Mouse (Mus musculus): ENCODE data around the gene Prcp.
"Not testable (repeated sequence)": the region's sequence is repeated elsewhere in the genome, so short reads cannot be mapped to it uniquely, and the experiment has no call there.

The Prcp gene

DNA sequence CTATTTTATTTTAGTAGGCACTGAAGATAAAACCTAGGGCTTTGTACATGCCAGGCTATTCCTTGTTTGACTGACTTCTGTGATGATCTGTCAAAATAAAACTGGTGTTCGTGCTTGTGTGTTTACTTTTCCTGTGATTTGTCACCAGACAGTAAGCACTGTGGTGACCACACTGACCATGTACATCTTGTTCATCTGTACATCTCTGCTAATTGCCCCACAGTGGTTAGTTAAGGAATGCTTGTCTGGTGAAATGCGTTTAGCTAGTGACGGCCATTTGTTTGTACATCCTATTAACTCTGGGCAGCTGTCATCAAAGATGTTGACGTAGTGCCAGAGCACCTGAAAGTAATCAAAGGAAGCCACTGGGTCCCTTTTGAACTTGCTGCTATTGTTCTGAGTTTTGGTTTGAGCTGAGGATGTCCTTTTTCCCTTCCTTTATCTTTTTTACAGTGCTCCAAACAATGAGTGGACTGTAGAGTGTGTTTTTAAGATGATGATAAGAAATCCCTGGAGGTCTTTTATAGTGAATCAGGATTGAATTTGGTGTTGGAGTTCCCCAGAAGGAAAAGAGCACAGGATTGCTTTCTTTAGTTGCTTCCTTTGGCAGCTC is 16.5 kb downstream of the Prcp start:
- no peak for DNase-seq (ENCODE audit: low spot score)

GRCm38 (mm10) chr7:92893478-92893877 is 19.2 kb downstream of the Prcp start:
- DNase-seq (ENCODE audit: low spot score): no peak

GRCm38 (mm10) chr7:92896036-92896435 is 21.8 kb downstream of the Prcp start:
- DNase-seq (ENCODE audit: low spot score): no peak

DNA sequence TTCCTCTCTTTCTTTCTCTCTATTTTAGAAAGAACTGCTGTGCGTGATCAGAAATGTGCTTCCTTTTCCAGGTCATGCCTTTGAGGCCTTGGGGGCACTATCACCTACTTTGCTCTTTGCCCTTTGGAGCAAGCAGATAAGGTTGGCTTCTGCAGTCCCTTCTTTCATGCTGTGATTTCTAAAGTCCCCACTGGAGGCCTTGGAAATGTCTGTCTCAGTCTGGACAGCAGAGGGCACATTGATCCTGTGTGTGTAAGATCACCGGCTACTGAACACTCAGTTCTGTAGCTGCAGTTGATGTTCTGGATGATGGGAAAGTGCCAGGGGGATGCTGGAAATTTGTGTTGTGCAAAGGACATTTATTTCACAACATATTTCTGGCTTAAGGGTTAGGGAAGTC is 22.8 kb downstream of the Prcp start:
- no peak for DNase-seq (ENCODE audit: low spot score)

DNA sequence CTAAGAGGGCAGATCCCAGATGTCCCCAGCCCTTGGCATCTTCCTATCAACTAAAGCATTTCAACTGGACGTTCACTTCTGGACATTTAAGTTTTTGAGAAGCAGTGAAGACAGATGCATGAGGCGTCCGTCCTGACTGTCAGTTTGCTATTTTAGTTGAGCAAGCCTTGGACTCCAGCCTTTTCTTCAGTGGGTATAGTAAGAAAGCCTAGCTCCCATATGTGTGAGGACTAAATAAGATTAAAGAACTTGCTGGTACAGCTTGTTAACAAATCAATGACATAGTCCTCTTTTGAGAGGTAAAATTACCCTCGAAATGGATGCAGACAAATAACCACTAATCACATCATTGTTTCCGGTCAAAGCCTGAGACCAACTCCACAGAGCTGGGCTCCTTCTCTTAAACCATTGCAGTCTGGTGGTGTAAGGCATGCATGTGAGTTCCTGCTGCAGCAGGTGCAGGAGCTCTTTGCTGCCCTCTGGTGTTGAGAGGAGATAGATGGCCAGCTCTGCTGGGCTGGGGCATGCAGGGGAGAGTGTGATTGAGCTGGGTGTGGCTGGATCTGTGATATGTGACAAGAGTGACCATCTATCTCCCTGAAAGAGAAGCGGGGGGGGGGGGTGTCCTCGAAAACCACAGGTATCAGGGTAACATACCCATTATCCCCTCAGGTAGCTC is 29.2 kb downstream of the Prcp start:
- DNase-seq (ENCODE audit: low spot score): peak; percentile 73

GRCm38 (mm10) chr7:92904285-92904684 is 30.0 kb downstream of the Prcp start:
- not testable (repeated sequence) for DNase-seq (ENCODE audit: low spot score)

DNA sequence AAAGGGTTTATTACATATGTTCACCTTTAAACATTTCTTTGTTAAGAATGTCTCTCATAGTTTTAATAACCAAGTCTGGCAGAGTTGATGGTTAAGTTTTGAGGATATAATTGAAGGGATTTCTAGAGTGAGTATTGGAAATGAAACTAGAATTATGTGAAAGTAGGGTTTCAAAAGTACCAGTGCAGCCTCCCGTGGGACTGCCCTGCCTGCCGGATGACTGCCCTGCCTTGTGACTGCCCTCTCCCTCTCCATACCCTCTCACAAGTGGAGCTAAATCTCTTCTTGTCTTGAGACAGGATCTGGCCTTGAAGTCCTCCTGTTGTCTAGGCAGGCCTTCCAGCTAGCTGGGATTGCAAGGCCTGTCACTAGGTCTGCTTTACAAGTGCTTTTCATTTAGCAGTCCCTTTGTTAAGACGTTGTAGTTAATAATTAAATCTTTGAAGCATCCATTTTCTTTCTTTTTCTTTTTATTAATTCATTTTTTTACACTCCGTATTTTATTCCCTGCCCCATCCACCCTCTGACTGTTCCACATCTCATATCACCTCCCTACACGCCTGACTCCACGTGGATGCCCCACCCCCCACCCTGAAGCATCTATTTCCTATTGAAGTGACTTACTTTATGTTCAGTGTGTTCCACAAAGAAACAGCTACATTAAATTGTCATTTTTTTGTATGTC is 46.0 kb downstream of the Prcp start:
- DNase-seq (ENCODE audit: low spot score): no peak

GRCm38 (mm10) chr7:92920857-92921172 is 46.5 kb downstream of the Prcp start:
- DNase-seq (ENCODE audit: low spot score): no peak

- DNase-seq (ENCODE audit: low spot score): no peak
These were observed 58.5 kb downstream of the Prcp start for GRCm38 (mm10) chr7:92932792-92933191.

DNA sequence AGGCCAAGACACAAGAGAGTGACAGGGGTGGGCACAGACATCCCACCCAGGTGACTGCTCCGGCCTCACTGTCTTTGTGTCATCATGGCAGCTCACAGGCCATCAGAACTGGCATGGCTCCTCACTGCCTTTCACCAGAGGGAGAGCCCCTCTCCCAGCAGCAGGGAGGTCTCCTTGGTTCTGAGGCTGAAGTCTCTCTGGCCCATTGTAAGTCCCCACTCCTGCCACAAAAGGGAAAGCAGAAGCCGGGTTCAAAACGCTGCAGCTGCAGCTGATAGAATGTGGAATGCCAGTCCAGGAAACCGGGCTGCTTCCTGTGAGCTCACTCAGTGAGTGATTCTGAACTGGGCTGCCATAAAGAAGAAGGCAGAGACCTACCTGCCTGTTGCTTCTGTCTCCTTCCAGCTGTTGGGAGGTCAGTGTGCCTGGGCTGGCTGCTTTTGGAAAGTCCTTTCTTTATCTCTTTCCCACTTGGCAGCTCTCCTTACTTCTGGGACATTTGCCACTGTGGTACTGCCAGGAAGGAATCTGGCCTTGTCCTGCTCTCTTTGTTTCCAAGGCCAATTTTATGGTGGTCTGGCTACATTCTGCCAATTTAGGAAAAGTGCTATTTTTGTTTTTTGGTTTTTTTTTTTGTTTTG is 59.2 kb downstream of the Prcp start:
- DNase-seq (ENCODE audit: low spot score): not testable (repeated sequence)

DNA sequence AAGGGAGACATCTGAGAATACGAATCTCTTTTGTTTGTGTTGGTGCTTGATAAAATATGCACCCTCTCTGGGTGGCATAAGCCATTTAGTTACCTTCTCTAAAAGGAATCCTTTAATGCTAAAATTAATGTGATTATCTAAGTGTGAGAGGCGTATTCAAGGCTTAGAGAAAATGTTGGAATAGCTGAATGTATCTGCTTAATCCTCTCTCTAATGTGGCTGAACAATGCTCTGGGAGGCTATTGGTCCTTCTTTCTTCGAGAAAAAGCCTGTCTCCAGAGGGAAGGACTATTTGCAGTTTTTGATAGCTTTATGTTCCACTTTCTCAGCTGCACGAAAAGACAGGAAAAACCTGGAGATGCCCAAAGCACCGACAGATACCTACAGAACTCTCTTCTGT is 62.5 kb downstream of the Prcp start:
- no peak for DNase-seq (ENCODE audit: low spot score)

DNA sequence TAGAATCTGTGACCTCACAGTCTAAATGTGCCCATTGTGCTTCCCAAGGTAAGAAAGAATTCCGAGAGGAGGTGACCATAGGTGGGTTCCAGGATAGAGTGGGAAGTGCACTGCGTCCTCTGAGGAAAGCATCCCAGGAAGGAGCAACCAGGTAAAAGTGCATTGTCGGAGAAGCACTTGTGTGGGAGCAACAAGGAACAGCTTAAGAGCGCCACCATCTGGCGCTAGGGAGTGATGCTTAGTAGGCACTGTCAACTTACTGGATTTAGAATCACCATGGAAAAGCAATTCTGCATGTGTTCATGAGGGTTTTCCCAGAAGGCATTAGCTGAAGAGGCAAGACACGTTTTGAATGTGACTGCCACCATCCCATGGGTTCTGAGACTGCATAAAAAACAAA is 63.7 kb downstream of the Prcp start:
- peak; percentile 22 for DNase-seq (ENCODE audit: low spot score)

- no peak for DNase-seq (ENCODE audit: low spot score)
These were observed 65.5 kb downstream of the Prcp start for GRCm38 (mm10) chr7:92939776-92940175.

GRCm38 (mm10) chr7:92950775-92951174 is 76.5 kb downstream of the Prcp start:
- DNase-seq (ENCODE audit: low spot score): no peak

- DNase-seq (ENCODE audit: low spot score): no peak
These were observed 77.9 kb downstream of the Prcp start for GRCm38 (mm10) chr7:92952210-92952609.

DNA sequence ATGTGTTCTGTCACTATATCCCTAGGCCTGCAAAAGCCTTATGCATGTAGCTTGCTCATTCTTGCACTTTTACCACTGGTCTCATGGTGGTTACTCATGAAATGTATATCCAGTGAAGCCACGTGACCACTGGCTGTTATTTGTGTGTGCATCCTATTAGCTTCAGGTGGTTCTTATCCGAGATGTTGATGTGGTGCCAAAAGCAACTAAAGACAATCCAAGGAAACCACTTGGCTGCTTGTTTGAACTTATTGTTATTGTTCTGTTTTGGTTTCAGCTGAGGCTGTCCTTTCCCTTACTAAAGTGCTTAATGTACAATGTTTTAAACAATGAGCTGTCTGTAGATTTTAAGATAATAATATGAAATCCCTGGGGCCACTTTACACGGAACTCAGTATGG is 85.5 kb downstream of the Prcp start:
- DNase-seq (ENCODE audit: low spot score): no peak

DNA sequence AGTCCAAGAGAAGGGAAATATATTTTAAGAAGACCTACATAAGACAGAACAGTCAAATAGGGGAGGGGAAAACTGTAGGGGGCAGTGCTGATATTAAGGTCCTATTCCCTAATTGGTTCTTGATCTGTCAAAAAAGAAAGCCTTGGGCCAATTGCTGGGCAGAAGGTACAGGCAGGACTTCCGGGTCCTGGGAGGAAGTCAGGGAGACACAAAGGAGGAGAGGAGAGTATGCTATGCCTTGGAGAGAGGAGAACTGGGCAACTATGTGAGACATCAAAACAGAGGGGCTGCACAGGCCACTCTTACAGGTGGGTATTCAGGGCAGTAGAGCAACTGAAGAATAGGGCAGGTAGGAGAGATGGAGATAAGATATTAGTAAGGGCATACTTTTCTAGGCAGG is 87.6 kb downstream of the Prcp start:
- DNase-seq (ENCODE audit: low spot score): no peak

- peak; percentile 68 for DNase-seq (ENCODE audit: low spot score)
These were observed 90.7 kb downstream of the Prcp start for GRCm38 (mm10) chr7:92964754-92965501.

GRCm38 (mm10) chr7:92967381-92968127 is 93.3 kb downstream of the Prcp start:
- DNase-seq (ENCODE audit: low spot score): no peak

DNA sequence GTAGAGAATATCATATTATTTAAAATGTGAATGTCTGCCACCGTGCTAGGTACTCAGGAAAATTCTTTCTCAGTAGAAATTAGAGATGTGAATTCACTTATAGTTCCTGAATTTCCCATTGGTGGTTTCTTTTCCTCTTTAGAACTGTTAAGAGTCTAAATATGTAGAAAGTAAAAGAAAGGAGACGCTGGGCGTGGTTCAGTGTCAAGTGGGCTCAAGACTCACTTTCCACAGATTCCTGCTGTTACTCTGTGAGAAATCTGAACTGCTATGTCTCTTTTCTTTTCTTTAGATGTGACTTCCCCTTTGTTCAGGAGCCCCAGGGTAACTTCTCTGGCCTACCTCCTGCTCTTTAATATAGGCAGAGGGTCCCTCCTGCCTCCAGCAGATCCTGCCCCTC is 103.2 kb downstream of the Prcp start:
- DNase-seq (ENCODE audit: low spot score): no peak

DNA sequence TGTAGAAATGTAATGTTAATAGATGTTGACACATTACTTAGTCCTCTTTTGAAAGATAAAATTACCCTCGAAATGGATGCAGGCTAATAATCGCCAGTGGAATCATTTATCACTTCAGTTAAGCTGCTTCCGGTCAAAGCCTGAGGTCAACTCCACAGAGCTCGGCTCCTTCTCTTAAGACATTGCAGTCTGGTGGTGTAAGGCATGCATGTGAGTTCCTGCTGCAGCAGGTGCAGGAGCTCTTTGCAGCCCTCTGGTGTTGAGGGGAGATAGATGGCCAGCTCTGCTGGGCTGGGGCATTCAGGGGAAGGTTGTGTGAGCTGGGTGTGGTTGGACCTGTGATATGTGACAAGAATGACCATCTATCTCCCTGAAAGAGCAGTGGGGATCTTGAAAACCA is 104.0 kb downstream of the Prcp start:
- no peak for DNase-seq (ENCODE audit: low spot score)

DNA sequence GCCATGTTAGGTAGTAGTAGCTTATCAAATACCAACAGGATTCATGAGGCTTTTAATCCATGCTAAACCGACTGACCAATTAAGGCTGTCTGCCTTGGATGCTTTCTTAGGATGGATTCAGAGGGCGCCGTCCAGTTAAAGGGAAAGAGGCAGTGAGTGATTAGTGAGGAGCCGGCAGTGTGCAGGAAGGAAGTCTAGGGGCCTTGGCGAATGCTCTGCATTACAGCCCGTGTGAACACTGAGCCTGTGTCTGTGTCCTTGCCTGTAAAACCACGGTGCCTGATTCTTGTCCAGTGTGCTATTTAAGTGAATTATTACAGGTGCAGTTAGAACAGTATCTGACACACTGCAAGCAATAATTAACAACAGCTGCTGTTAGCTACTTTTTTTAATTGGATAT is 104.5 kb downstream of the Prcp start:
- DNase-seq (ENCODE audit: low spot score): not testable (repeated sequence)

Measured in c-Kit-positive CD71-positive TER-119-positive erythroid progenitor cells, embryonic 14.5 days (primary cell).